Mouse (Mus musculus) stomach, adult 2 months (tissue): ENCODE measurements around the gene Nrip3. TPM values are rescaled to one million over a fixed set of nuclear protein-coding genes. Genes with fewer than 3 reads are reported as not detected.

Source experiments
- polyA plus RNA-seq: library from polyadenylated mRNA; depleted of rRNA; stranded (reverse); fragments of >200 nt; gene quantifications from 2 replicates; pipeline ENCODE4 v1.2.3, GENCODE M21; 2012; rRNA removed

Gene Nrip3
- 0.03 and 0.42 TPM in 2 replicates for polyA plus RNA-seq

GRCm38 (mm10) chr7:109781470-109782203 lies at the start of gene Nrip3:
Gene Nrip3, minus strand, starts transcription at chr7:109782025.

GRCm38 (mm10) chr7:109752008-109752925 lies 29.6 kb downstream of the Nrip3 start, which contains the start of gene Tmem9b:
Gene Tmem9b, minus strand, starts transcription at chr7:109752875.

GRCm38 (mm10) chr7:109731626-109732025 lies 50.2 kb downstream of the Nrip3 start, which contains the start of gene Ascl3:
Gene Ascl3, minus strand, starts transcription at chr7:109731726.

GRCm38 (mm10) chr7:109723697-109724096 lies 58.1 kb downstream of the Nrip3 start, which contains the start of gene BC051019:
Gene BC051019, minus strand, starts transcription at chr7:109723850.

Other genes with a start within 250 kb of the Nrip3 start
- gene St5, start 78.4 kb downstream of the Nrip3 start, polyA plus RNA-seq: 17.9 and 20.9 TPM in 2 replicates
- 2.3 and 3.5 TPM in 2 replicates for gene Akip1, start 78.3 kb downstream of the Nrip3 start, polyA plus RNA-seq
- gene BC051019, start 58.2 kb downstream of the Nrip3 start, polyA plus RNA-seq: 0.19 and 0.35 TPM in 2 replicates
- gene Ascl3, start 50.3 kb downstream of the Nrip3 start, polyA plus RNA-seq: 0.68 and 0.79 TPM in 2 replicates
- 14.7 and 20.5 TPM in 2 replicates for gene Tmem9b, start 29.1 kb downstream of the Nrip3 start, polyA plus RNA-seq
- gene Scube2, start 83.7 kb upstream of the Nrip3 start, polyA plus RNA-seq: 0.43 and 0.58 TPM in 2 replicates
- 12.8 and 13.7 TPM in 2 replicates for gene Dennd5a, start 178.4 kb upstream of the Nrip3 start, polyA plus RNA-seq
- gene Tmem41b, start 204.9 kb upstream of the Nrip3 start, polyA plus RNA-seq: 8.4 and 10.5 TPM in 2 replicates
- gene Ipo7, start 236.2 kb upstream of the Nrip3 start, polyA plus RNA-seq: 10.1 and 11.2 TPM in 2 replicates